Mouse (Mus musculus) liver, adult (tissue): ENCODE measurements at regions not wholly inside any gene's neighbourhood (a gene's known extent, or its start where the extent isn't known, plus 50 kb on each side); places are given as distances from the start of the nearest gene placed in this dataset.

Experiments used
- GATA4 ChIP-seq: IDR thresholded peaks from 2 replicates; pipeline ENCODE4 v1.6.1; 2014; ENCODE audit warnings: mild to moderate bottlenecking, low read length; ENCODE audit not compliant: insufficient replicate concordance

- no peak for TF ChIP-seq GATA4
These were observed 193.6 kb downstream of the Ackr3 start for GRCm38 (mm10) chr1:90397355-90397754.

GRCm38 (mm10) chr1:90398396-90398975, 194.7 kb downstream of the Ackr3 start:
- TF ChIP-seq GATA4, result no peak

GRCm38 (mm10) chr1:90403057-90403456, 199.3 kb downstream of the Ackr3 start:
- TF ChIP-seq GATA4, result no peak

GRCm38 (mm10) chr1:90404717-90405487, 197.9 kb upstream of the Cops8 start:
- TF ChIP-seq GATA4, result no peak

- TF ChIP-seq GATA4, result no peak
These were observed 196.1 kb upstream of the Cops8 start for GRCm38 (mm10) chr1:90406663-90407062.

GRCm38 (mm10) chr1:90408504-90409215, 194.1 kb upstream of the Cops8 start:
- no peak for TF ChIP-seq GATA4

GRCm38 (mm10) chr1:90409236-90409635, 193.5 kb upstream of the Cops8 start:
- TF ChIP-seq GATA4, result no peak

- TF ChIP-seq GATA4, result peak; percentile 38; the same call in 1 of the 2 replicates
These were observed 190.2 kb upstream of the Cops8 start for GRCm38 (mm10) chr1:90412511-90413045.

GRCm38 (mm10) chr1:90414751-90415150, 188.0 kb upstream of the Cops8 start:
- TF ChIP-seq GATA4, result no peak

- no peak for TF ChIP-seq GATA4
These were observed 178.5 kb upstream of the Cops8 start for GRCm38 (mm10) chr1:90424066-90424821.

GRCm38 (mm10) chr1:90428334-90428733, 174.4 kb upstream of the Cops8 start:
- no peak for TF ChIP-seq GATA4

GRCm38 (mm10) chr1:90428774-90429173, 174.0 kb upstream of the Cops8 start:
- TF ChIP-seq GATA4, result no peak

- TF ChIP-seq GATA4, result no peak
These were observed 172.3 kb upstream of the Cops8 start for GRCm38 (mm10) chr1:90430480-90430879.

- TF ChIP-seq GATA4, result no peak
These were observed 171.0 kb upstream of the Cops8 start for GRCm38 (mm10) chr1:90431783-90432182.

- no peak for TF ChIP-seq GATA4
These were observed 168.9 kb upstream of the Cops8 start for GRCm38 (mm10) chr1:90433911-90434310.
